ENCODE assay signal across 9 mouse cellular contexts in the genomic region with DNA sequence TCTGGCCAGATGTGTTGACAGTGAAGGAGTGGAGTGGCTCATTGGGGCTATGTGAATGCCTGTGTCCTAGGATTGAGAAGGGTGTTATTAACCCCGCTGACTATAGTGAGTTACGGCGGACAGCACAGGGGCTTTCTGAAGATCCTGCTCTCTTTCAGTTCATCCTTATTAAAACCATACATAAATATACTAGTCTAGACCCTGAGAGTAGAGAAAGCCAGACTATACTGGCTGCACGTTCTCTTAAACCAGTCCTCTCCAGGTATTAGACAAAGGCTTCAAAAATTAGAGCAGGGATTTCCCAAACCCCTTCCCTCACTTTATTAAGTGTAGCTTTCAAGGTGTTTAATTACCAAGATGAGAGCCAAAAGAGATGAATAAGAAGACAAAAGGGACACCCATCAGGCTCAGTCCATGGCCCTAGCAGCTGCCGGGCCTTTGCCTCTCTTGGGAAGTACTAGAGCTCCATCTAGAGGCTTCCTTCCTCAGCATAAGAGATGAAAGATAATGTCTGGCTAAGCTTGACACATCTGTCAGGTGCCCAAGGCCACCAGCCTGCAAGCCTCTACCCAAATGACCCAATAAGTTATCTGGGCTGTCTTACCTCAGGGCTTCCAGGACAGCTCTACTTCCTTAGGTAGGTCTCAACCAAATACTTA. TPM values are rescaled to one million over a fixed set of nuclear protein-coding genes. Genes with fewer than 3 reads are reported as not detected.
DNase-seq lines count a peak whose midpoint lies in the region; ATAC-seq lines count a peak whose summit lies in the region.
"Had no signal": no experiment of that assay in that cellular context is flagged by ENCODE, and none has a peak within 500 bp of the region (broad histone marks: within the 10 kb centered on the region; RNA-seq: fewer than 3 reads in every experiment).

No protein-coding gene starts in this region.

- peak; percentile 71 for ATAC-seq in embryonic facial prominence, embryonic 15.5 days (ENCODE audit: insufficient number of reproducible peaks, low FRiP score, low TSS enrichment, low read depth)

- peaks cover 4% of the 10 kb centered on the region; the same call in 1 of the 2 replicates for H3K27me3 ChIP-seq in embryonic facial prominence, embryonic 15.5 days
- H3K27me3 ChIP-seq in splenic B cell, adult 2 months (ENCODE audit: control insufficient read depth, insufficient read depth, low read length, poor library complexity, severe bottlenecking): no peaks in the 10 kb centered on the region

- 36% methylated on average over 5 of the region's 5 CpGs for WGBS in embryonic facial prominence, embryonic 15.5 days

- peak; percentile 25 to 87 for DNase-seq in adrenal gland, adult (ENCODE audit: inconsistent age in 2 of 2, low spot score in 1 of 2)
- no peak for DNase-seq in adrenal gland, postnatal 4 days (ENCODE audit: low spot score in 2 of 2)
- DNase-seq in R1 (ENCODE audit: low read depth, low spot score): peak; percentile 75
- DNase-seq in induced T-regulatory cell, adult 2 months (ENCODE audit: low read depth): peak; percentile 54
- peak; percentile 25 to 28 for DNase-seq in left cerebral cortex, adult 18-20 months (ENCODE audit: low spot score in 2 of 2)
- peak; percentile 71 for DNase-seq in mesoderm, embryonic 11.5 days (ENCODE audit: low read depth, low spot score)
- DNase-seq in splenic B cell, adult 2 months (ENCODE audit: low read depth, low spot score): peak; percentile 38

- H3K27ac ChIP-seq in embryonic facial prominence, embryonic 15.5 days (replicated peaks): no peak overlapping the region
- H3K27ac ChIP-seq: heart, embryonic 15.5 days had no signal

- H3K9ac ChIP-seq in embryonic facial prominence, embryonic 15.5 days: no peak overlapping the region
- H3K9ac ChIP-seq: heart, embryonic 15.5 days had no signal

- H3K36me3 ChIP-seq in embryonic facial prominence, embryonic 15.5 days: no peaks in the 10 kb centered on the region
- H3K36me3 ChIP-seq in splenic B cell, adult 2 months (ENCODE audit: control insufficient read depth, insufficient read depth, low read length, poor library complexity, severe bottlenecking): no peaks in the 10 kb centered on the region
- H3K36me3 ChIP-seq: heart, embryonic 15.5 days had no signal

- H3K4me3 ChIP-seq in embryonic facial prominence, embryonic 15.5 days (replicated peaks): no peak overlapping the region
- H3K4me3 ChIP-seq: heart, embryonic 15.5 days had no signal

- no peaks in the 10 kb centered on the region for H3K9me3 ChIP-seq in embryonic facial prominence, embryonic 15.5 days (replicated peaks)
- H3K9me3 ChIP-seq: heart, embryonic 15.5 days had no signal

- H3K4me2 ChIP-seq in embryonic facial prominence, embryonic 15.5 days (replicated peaks): no peak overlapping the region
- H3K4me2 ChIP-seq: heart, embryonic 15.5 days had no signal

- H3K4me1 ChIP-seq in embryonic facial prominence, embryonic 15.5 days: peaks cover 14% of the 10 kb centered on the region
- H3K4me1 ChIP-seq: heart, embryonic 15.5 days had no signal

RNA-seq across cellular contexts. Expression of gene Ireb2, which starts 42.0 kb away (rescaled TPM):
- total RNA-seq in adrenal gland, postnatal 4 days (2021): 10 to 100 TPM; 65.8 to 68.0 TPM
- 26.2 and 27.2 TPM in 2 replicates for polyA plus RNA-seq in embryonic facial prominence, embryonic 15.5 days (2015; fragmentation: Nextera tagmentation; extraction: Ambion mirVana)
- total RNA-seq in left cerebral cortex, adult 18-20 months (2021): 10 to 100 TPM; 48.4 to 53.5 TPM

RNA-seq across cellular contexts. Expression of gene Crabp1, which starts 57.0 kb away (rescaled TPM):
- 1 to 10 TPM; 2.4 to 3.8 TPM for total RNA-seq in adrenal gland, postnatal 4 days (2021)
- 472 and 489 TPM in 2 replicates for polyA plus RNA-seq in embryonic facial prominence, embryonic 15.5 days (2015; fragmentation: Nextera tagmentation; extraction: Ambion mirVana)
- 1 to 10 TPM; 1.8 to 4.8 TPM for total RNA-seq in left cerebral cortex, adult 18-20 months (2021)

Comparison
In these comparisons a context has a peak if more than half of its experiments do, and no peak if none do; other contexts are left out.
1. DNase-seq: peak in adrenal gland, adult (2 of 2), R1 (single experiment), induced T-regulatory cell, adult 2 months (single experiment), left cerebral cortex, adult 18-20 months (2 of 2), mesoderm, embryonic 11.5 days (single experiment) and splenic B cell, adult 2 months (single experiment); none in adrenal gland, postnatal 4 days (0 of 2).